In genomic region chr16:25199984-25200383, GRCm38 (mm10) we compare ENCODE assay signal across 20 mouse cellular contexts.
DNase-seq lines count a peak whose midpoint lies in the region; ATAC-seq and TF ChIP-seq lines count a peak whose summit lies in the region.
"Had no signal": no experiment of that assay in that cellular context is flagged by ENCODE, and none has a peak within 500 bp of the region (broad histone marks: within the 10 kb centered on the region; RNA-seq: fewer than 3 reads in every experiment).

No protein-coding gene starts in this region.

- no peaks in the 10 kb centered on the region for H3K79me2 ChIP-seq in MEL (ENCODE audit: control insufficient read depth, insufficient read depth, low read length, poor library complexity)

- ATAC-seq in erythroblast, adult 5-6 weeks (replicated peaks; ENCODE audit: low FRiP score, poor library complexity, severe bottlenecking) = 0 out of 2 replicates have a peak, but pooled peaks have one; percentile 9
- ATAC-seq in liver, postnatal 0 days = no peak
- ATAC-seq in megakaryocyte progenitor cell, adult 5-6 weeks (replicated peaks; ENCODE audit: poor library complexity) = no peak
- ATAC-seq: CD4-positive, CD25-positive, alpha-beta regulatory T cell, adult 4 months; forebrain, embryonic 13.5 days; midbrain, embryonic 13.5 days had no signal

- peak; percentile 5 for DNase-seq in kidney, adult 9 months
- no peak for DNase-seq in kidney, adult 18-20 months
- DNase-seq in MEL (ENCODE audit: low read depth, low spot score) = peak; percentile 42
- no peak for DNase-seq in liver, postnatal 0 days
- DNase-seq in thymus, adult 2 months = no peak
- DNase-seq: adrenal gland, postnatal 36 days; cerebellum, adult 8-10 months; gastrocnemius, adult 2 months; layer of hippocampus, adult 9-11 months had no signal

- peaks cover 9 to 24% of the 10 kb centered on the region in 2 experiments for H3K4me1 ChIP-seq in MEL (ENCODE audit: control insufficient read depth in 1 of 2, insufficient read depth in 2 of 2, low read length in 2 of 2)
- peaks cover 13% of the 10 kb centered on the region for H3K4me1 ChIP-seq in liver, postnatal 0 days (ENCODE audit: insufficient read depth)
- H3K4me1 ChIP-seq in thymus, adult 2 months (replicated peaks; ENCODE audit: control insufficient read depth, insufficient read depth, low read length) = no peaks in the 10 kb centered on the region
- H3K4me1 ChIP-seq: forebrain, embryonic 13.5 days; hindbrain, embryonic 15.5 days; lung, embryonic 15.5 days; midbrain, embryonic 13.5 days had no signal

- H3K4me3 ChIP-seq in MEL (ENCODE audit: control insufficient read depth in 1 of 2, insufficient read depth in 1 of 2, low read depth in 2 of 2, low read length in 2 of 2) = peak overlapping the region; percentile 43 to 57
- no peak overlapping the region for H3K4me3 ChIP-seq in liver, postnatal 0 days (ENCODE audit: low read depth, low read length)
- H3K4me3 ChIP-seq in thymus, adult 2 months (ENCODE audit: control insufficient read depth, insufficient read depth, low read length) = no peak overlapping the region
- H3K4me3 ChIP-seq: forebrain, embryonic 13.5 days; gastrocnemius, adult 2 months; hindbrain, embryonic 15.5 days; left cerebral cortex, adult 2 months; lung, embryonic 15.5 days; midbrain, embryonic 13.5 days had no signal

- H3K27me3 ChIP-seq in MEL (ENCODE audit: control insufficient read depth in 1 of 2, insufficient read depth in 2 of 2, low read length in 2 of 2) = no peaks in the 10 kb centered on the region
- no peaks in the 10 kb centered on the region for H3K27me3 ChIP-seq in liver, postnatal 0 days (ENCODE audit: insufficient read depth, low read length)
- H3K27me3 ChIP-seq in thymus, adult 2 months (ENCODE audit: control insufficient read depth, insufficient read depth, low read length) = no peaks in the 10 kb centered on the region
- H3K27me3 ChIP-seq: forebrain, embryonic 13.5 days; hindbrain, embryonic 15.5 days; lung, embryonic 15.5 days; midbrain, embryonic 13.5 days had no signal

- no peak for TF ChIP-seq RAD21 in MEL (IDR thresholded peaks at IDR 0.05; ENCODE audit: low read depth, low read length)

- H3K36me3 ChIP-seq in MEL (ENCODE audit: control insufficient read depth in 1 of 2, insufficient read depth in 2 of 2, low read length in 2 of 2) = peaks cover 0 to 27% of the 10 kb centered on the region in 2 experiments; a peak in 2 of 4 replicates
- H3K36me3 ChIP-seq in liver, postnatal 0 days (replicated peaks; ENCODE audit: insufficient read depth, low read length) = no peaks in the 10 kb centered on the region
- no peaks in the 10 kb centered on the region for H3K36me3 ChIP-seq in thymus, adult 2 months (ENCODE audit: control insufficient read depth, insufficient read depth, low read length)
- H3K36me3 ChIP-seq: hindbrain, embryonic 15.5 days; lung, embryonic 15.5 days; midbrain, embryonic 13.5 days had no signal

- no peak for TF ChIP-seq POLR2A in MEL (IDR thresholded peaks at IDR 0.05; ENCODE audit: control insufficient read depth in 1 of 2, insufficient read depth in 1 of 2, low read depth in 1 of 2, low read length in 2 of 2, poor library complexity in 1 of 2)
- no peak for TF ChIP-seq POLR2A in thymus, adult 2 months (IDR thresholded peaks at IDR 0.05; ENCODE audit: control insufficient read depth, extremely low read depth, insufficient read depth, low read length, poor library complexity)

- TF ChIP-seq EP300 in MEL (IDR thresholded peaks at IDR 0.05; ENCODE audit: low read depth in 1 of 2, low read length in 2 of 2) = peak; percentile 66 to 80
- TF ChIP-seq EP300 in liver, postnatal 0 days (IDR thresholded peaks at IDR 0.05; ENCODE audit: low read depth) = peak; percentile 55; the same call in 1 of the 2 replicates

- no peaks in the 10 kb centered on the region for H3K9me3 ChIP-seq in MEL (replicated peaks; ENCODE audit: insufficient read depth, low read length)
- no peaks in the 10 kb centered on the region for H3K9me3 ChIP-seq in liver, postnatal 0 days (ENCODE audit: low read length)
- H3K9me3 ChIP-seq: forebrain, embryonic 13.5 days; hindbrain, embryonic 15.5 days; lung, embryonic 15.5 days; midbrain, embryonic 13.5 days had no signal

- H3K4me2 ChIP-seq in liver, postnatal 0 days (ENCODE audit: low read depth, low read length) = peak overlapping the region; percentile 3; the same call in 1 of the 2 replicates
- H3K4me2 ChIP-seq: forebrain, embryonic 13.5 days; heart, embryonic 11.5 days; hindbrain, embryonic 15.5 days; lung, embryonic 15.5 days; midbrain, embryonic 13.5 days had no signal

- no peak for TF ChIP-seq CTCF in MEL (IDR thresholded peaks at IDR 0.05 in 2 of 3, conservative IDR thresholded peaks at IDR 0.05 in 1 of 3; ENCODE audit: control insufficient read depth in 1 of 3, insufficient read depth in 1 of 3, low read depth in 2 of 3, low read length in 3 of 3, poor library complexity in 1 of 3, severe bottlenecking in 1 of 3)
- no peak for TF ChIP-seq CTCF in liver, postnatal 0 days (IDR thresholded peaks at IDR 0.05; ENCODE audit: low read depth)
- TF ChIP-seq CTCF in thymus, adult 2 months (IDR thresholded peaks at IDR 0.05; ENCODE audit: borderline replicate concordance, control insufficient read depth, extremely low read depth, insufficient read depth, low read length, poor library complexity) = no peak

- peak overlapping the region; percentile 30 for H3K9ac ChIP-seq in MEL (ENCODE audit: control insufficient read depth, low read depth, low read length, poor library complexity, severe bottlenecking)
- H3K9ac ChIP-seq in liver, postnatal 0 days (replicated peaks) = no peak overlapping the region
- H3K9ac ChIP-seq: forebrain, embryonic 13.5 days; hindbrain, embryonic 15.5 days; lung, embryonic 15.5 days; midbrain, embryonic 13.5 days had no signal

- peak overlapping the region; percentile 71 for H3K27ac ChIP-seq in MEL (ENCODE audit: control insufficient read depth, low read depth, low read length)
- no peak overlapping the region; the same call in 1 of the 2 replicates for H3K27ac ChIP-seq in liver, postnatal 0 days (ENCODE audit: low read depth)
- H3K27ac ChIP-seq in thymus, adult 2 months (ENCODE audit: control insufficient read depth, insufficient read depth, low read length) = no peak overlapping the region
- H3K27ac ChIP-seq: forebrain, embryonic 13.5 days; gastrocnemius, adult 2 months; hindbrain, embryonic 15.5 days; left cerebral cortex, adult 2 months; lung, embryonic 15.5 days; macrophage; midbrain, embryonic 13.5 days; stomach, postnatal 0 days had no signal

TF ChIP-seq in MEL, 35 proteins besides CTCF, POLR2A, EP300 and RAD21:
- TF ChIP-seq ETS1 (IDR thresholded peaks at IDR 0.05; ENCODE audit: low read depth, low read length) (peak; percentile 91), GATA1 (IDR thresholded peaks at IDR 0.05; ENCODE audit: low read depth, low read length) (peak; percentile 69), TAL1 (IDR thresholded peaks at IDR 0.05; ENCODE audit: low read length) (no peak), GABPA (IDR thresholded peaks at IDR 0.05; ENCODE audit: low read depth, low read length) (no peak), SIN3A (IDR thresholded peaks at IDR 0.05; ENCODE audit: low read length) (no peak; the same call in 1 of the 2 replicates), SMC3 (IDR thresholded peaks at IDR 0.05; ENCODE audit: low read depth, low read length) (no peak), POLR2AphosphoS2 (IDR thresholded peaks at IDR 0.05; ENCODE audit: low read length) (no peak), E2F4 (IDR thresholded peaks at IDR 0.05; ENCODE audit: borderline replicate concordance, low read depth, low read length) (no peak), MYC (IDR thresholded peaks at IDR 0.05; ENCODE audit: low read depth, low read length) (no peak), JUND (IDR thresholded peaks at IDR 0.05; ENCODE audit: low read depth, low read length) (no peak), MYB (IDR thresholded peaks at IDR 0.05; ENCODE audit: low read depth, low read length) (no peak), USF2 (IDR thresholded peaks at IDR 0.05; ENCODE audit: borderline replicate concordance in 1 of 2, insufficient read depth in 1 of 2, low read depth in 1 of 2, low read length in 2 of 2) (no peak), BHLHE40 (IDR thresholded peaks at IDR 0.05; ENCODE audit: borderline replicate concordance, low read depth, low read length) (peak; percentile 37; the same call in 1 of the 2 replicates), HCFC1 (IDR thresholded peaks at IDR 0.05; ENCODE audit: low read depth, low read length) (0 out of 2 replicates have a peak, but pooled peaks have one; percentile 37), MEF2A (IDR thresholded peaks at IDR 0.05; ENCODE audit: extremely low read depth, insufficient replicate concordance, low read depth, low read length, poor library complexity, severe bottlenecking) (peak; percentile 68; the same call in 1 of the 2 replicates), USF1 (IDR thresholded peaks at IDR 0.05; ENCODE audit: low read depth, low read length) (no peak), ZKSCAN1 (IDR thresholded peaks at IDR 0.05; ENCODE audit: low read depth, low read length) (no peak), ZNF384 (IDR thresholded peaks at IDR 0.05; ENCODE audit: low read depth, low read length) (peak; percentile 65; the same call in 1 of the 2 replicates), MXI1 (IDR thresholded peaks at IDR 0.05; ENCODE audit: low read depth, low read length) (peak; percentile 44; the same call in 1 of the 2 replicates), MAFK (IDR thresholded peaks at IDR 0.05; ENCODE audit: borderline replicate concordance, low read depth, low read length) (no peak), TCF12 (IDR thresholded peaks at IDR 0.05; ENCODE audit: low read depth, low read length) (peak; percentile 60; the same call in 1 of the 2 replicates)

Comparison
In these comparisons a context has a peak if more than half of its experiments do, and no peak if none do; other contexts are left out.
1. DNase-seq: peak in kidney, adult 9 months (single experiment) and MEL (single experiment); none in kidney, adult 18-20 months (single experiment), liver, postnatal 0 days (single experiment) and thymus, adult 2 months (single experiment).
2. H3K4me3 ChIP-seq: peak in MEL (2 of 2); none in liver, postnatal 0 days (single experiment) and thymus, adult 2 months (single experiment).